Mouse (Mus musculus) heart, adult 11 months (tissue): ENCODE results near the gene Zfp646.
"Not testable (repeated sequence)": the region's sequence is repeated elsewhere in the genome, so short reads cannot be mapped to it uniquely, and the experiment has no call there.

ENCODE experiments used
- DNase-seq: peaks from one replicate; pipeline ENCODE4 v3.0.0; 2022

Zfp646 gene

DNA sequence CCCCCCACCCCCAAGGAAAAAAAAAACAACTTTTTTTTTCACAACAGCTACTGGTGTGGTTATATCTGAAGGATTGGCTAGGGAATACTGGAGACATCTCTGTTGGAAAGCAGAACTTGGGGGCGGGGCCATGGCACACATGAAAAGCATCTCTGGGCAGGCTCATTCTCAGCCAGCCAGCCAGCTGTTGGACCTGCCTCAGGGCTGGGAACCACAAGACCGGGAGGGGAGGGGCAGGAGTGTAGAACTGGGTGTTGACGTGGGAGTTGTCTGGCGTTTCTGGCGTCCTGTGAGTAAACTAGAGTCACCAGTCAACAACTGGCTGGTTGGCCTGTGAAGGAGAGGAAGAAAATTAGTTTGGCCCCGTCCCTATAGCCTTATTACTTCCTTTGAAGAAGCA is 9.9 kb downstream of the Zfp646 start:
- DNase-seq = peak; percentile 99

GRCm38 (mm10) chr7:127886551-127886950 is 10.5 kb downstream of the Zfp646 start:
- peak; percentile 90 for DNase-seq

DNA sequence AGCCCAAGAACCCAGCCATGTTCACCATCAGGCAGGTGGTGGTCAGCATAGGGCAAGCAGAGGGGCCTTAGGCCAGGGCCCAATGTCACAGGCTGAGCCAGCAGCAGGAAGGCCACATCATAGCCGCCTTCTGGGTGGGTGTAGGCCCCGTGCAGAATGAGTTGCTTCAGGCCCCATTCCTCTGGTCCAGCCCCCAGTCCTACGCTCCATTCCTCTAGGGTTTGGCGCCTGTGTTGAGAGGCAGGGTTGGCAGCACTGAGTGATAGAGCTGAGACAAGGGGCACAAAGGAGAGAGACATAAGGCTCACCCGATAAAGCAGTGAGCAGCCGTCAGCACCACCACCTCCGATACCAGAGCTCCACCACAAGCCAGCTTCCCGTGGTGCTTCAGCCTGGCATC is 11.2 kb downstream of the Zfp646 start:
- peak; percentile 91 for DNase-seq

- no peak for DNase-seq
Observed at GRCm38 (mm10) chr7:127887781-127888180, 11.8 kb downstream of the Zfp646 start.

DNA sequence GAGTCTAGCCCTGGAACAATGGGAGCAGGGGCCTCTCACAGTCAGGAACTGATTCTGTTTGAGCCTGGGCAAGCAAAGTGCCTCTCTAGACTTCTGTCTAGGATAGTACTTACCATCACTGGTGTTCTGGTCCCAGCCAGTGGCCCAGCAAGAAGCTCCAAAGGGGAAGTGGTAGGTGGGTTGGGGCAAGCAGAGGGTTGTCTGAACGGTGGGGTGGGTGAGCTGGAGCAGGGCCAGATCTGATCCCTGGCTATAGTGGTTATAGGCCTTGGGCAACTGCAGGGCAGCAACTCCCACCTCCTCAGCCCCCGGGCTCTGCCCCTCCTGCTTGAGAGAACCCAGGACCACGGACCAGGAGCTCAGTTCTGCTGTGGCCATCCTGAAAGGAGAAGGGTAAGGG is 12.8 kb downstream of the Zfp646 start:
- DNase-seq = peak; percentile 85

- DNase-seq = no peak
Observed at GRCm38 (mm10) chr7:127890798-127891197, 14.8 kb downstream of the Zfp646 start, which contains the start of gene Prss53. Prss53 (minus strand) TSS chr7:127890970.

DNA sequence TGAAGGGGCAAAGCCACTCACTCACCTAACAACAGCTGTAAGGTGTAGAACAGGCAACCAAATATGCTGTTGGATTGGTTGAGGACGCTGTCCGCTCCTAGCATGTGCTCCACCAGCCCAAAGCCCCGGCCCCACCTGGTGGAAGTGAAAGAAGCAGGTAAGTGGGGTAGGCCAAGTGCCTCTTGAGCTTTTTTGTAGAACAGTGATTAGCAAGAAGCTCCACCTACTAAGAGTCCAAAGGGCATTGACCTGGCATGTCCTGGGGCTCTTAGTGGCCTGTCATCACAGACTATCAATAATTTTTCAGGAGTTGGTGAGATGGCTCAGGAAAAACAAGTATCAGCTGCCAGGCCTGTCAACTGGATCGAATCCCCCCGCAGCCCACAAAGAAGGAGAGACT is 18.5 kb downstream of the Zfp646 start:
- no peak for DNase-seq

DNA sequence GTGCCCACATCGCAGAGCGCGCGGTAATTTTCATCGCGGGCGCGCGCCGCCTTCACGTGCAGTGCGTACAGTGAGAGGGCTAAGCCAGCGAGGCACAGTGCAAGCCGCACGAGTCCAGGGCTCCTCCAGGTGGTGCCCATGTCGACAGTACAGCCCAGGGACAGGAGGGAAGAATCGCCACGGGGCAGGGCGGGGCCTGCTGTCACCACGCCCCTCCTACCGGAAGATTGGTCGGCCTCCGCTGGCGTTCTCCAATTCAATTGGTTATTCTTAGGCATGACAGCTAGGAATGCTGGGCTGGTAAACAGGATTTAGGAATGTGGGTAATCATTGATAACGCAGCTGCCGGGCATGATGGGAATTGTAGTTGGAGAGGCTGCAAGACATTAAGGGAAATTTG is 19.4 kb downstream of the Zfp646 start, which contains the start of the genes Gm21974 and Vkorc1:
Gm21974 (minus strand) TSS at position 13 of the 400 bp plus-strand sequence.
Vkorc1 (minus strand) TSS at position 176 of the 400 bp plus-strand sequence.
- peak; percentile 100 for DNase-seq

DNA sequence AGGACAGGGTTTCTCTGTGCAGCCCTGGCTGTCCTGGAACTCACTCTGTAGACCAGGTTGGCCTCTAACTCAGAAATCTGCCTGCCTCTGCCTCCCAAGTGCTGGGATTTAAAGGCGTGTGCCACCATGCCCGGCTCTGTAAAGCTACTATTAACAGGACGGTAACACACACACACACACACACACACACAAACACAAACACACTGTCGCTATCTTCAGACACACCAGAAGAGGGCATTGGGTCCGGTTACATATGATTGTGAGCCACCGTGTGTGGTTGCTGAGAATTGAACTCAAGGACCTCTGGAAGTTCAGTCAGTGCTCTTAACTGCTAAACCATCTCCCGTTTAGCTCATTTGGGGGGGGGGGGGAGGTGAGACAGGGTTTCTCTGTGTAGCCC is 19.9 kb downstream of the Zfp646 start:
- not testable (repeated sequence) for DNase-seq

DNA sequence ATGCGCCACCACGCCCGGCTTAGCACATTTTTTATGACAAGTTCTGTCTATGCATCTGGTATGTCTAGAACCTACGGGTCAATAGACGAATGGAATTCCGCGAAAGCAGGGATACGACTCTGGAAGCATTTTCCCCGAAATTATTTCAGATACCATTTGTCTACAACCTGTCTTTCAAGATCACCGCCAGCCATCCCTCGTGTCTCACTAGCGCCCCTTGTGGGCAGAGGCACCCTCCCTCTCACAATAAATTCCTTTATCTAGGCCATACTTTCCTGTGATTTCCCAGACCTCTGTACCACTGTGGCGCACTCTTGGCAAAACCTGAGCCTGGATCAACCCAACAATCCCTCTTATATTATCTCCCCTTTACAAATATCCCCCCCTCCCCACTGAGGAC is 20.4 kb downstream of the Zfp646 start:
- peak; percentile 93 for DNase-seq

DNA sequence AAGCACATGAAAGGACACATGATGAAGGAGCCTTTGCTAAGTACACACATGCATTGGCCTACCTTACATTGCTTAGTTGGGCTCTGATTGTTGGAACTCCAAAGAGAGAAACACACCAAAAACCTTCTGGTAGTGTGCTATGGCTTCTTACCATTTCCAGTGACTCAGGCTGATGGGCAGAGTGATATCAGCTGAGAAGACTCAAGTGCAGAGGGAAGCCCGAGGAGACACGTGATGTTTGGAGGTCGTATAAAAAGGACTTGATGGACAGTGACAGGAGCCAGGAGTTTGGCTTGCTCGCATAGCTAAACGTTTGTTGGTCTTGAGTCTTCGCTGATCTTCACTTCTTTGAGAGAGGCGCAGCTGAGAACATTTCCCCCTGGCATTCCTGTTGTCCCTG is 21.5 kb downstream of the Zfp646 start:
- DNase-seq = no peak

DNA sequence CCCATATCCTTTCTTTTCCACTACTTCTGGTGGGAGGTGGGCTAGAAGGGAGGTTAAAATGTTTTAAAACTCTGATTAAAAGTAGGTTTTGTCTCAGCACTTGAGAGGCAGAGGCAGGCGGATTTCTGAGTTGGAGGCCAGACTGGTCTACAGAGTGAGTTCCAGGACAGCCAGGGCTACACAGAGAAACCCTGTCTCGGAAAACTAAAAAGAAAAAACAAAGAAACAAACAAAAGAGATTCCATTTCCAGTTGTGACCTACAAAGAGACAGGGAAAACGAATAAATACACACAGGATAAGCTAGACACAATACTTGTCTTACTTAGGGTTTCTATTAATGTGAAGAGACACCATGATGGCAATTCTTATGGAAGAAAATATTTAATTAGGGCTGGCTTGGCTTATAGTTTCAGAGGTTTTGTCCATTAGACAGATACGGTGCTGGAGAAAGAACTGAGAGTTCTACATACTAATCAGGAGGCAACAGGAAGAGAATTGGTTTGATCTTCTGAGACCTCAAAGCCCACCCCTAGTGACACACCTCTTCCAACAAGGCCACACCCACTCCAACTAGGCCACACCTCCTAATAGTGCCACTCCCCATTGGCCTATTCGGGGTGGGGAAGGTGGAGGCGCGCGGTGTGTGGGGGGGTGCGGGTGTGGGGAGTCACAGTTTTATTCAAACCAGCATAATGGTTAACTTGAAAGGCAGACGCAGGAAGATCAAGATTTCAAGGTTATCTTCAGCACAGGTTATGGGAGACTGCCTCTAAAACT is 22.3 kb downstream of the Zfp646 start:
- no peak for DNase-seq

DNA sequence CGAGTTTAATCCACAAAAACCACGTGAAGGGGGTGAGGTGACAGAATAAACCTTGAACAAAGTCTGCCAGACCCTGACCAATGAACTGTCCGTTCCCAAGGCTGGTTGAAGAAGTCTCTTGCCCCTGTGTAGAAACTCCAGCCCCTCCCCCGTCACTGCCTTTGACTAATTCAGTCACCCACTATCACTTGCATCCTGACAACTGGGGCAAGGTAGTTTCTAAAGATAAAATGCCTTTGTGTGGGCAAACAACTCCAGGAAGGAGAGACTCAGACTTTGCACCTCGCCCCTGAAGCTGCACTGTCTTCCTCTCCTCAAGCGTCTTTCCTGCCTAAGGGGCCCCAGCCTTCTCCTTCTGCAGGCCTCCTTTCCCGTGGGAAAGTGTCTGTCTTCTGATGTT is 24.0 kb downstream of the Zfp646 start:
- no peak for DNase-seq

DNA sequence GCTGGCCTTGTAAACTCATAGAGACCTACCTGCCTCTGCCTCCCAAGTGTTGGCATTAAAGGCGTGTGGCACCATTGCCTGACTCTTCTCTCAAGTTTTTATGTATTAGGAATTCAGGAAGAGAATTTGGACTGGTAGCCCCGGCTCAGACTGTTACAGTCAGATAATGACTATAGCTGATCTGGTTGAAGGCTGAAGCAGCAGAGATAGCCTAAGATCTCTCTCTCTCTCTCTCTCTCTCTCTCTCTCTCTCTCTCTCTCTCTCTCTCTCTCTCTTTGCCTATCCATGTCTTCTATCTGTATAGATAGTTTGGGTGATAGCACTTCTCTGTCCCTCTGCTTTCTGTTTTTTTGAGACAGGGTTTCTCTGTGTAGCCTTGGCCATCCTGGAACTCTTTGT is 25.8 kb downstream of the Zfp646 start:
- DNase-seq = no peak

- peak; percentile 98 for DNase-seq
Observed at GRCm38 (mm10) chr7:127903971-127904796, 28.2 kb downstream of the Zfp646 start, which contains the start of gene Bckdk. Bckdk (plus strand) TSS chr7:127904082.

DNA sequence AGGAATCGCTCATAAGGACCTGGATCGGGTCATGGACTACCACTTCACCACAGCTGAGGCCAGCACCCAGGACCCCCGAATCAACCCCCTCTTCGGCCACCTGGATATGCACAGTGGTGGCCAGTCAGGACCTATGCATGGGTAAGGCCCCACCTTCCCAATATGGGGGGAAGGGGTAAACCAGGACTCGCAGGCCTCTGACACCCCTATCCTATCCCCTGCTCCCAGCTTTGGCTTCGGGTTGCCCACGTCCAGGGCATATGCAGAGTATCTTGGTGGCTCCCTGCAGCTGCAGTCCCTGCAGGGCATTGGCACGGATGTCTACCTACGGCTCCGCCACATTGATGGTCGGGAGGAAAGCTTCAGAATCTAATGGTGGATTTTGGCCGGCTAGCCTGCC is 31.9 kb downstream of the Zfp646 start:
- DNase-seq = peak; percentile 94

DNA sequence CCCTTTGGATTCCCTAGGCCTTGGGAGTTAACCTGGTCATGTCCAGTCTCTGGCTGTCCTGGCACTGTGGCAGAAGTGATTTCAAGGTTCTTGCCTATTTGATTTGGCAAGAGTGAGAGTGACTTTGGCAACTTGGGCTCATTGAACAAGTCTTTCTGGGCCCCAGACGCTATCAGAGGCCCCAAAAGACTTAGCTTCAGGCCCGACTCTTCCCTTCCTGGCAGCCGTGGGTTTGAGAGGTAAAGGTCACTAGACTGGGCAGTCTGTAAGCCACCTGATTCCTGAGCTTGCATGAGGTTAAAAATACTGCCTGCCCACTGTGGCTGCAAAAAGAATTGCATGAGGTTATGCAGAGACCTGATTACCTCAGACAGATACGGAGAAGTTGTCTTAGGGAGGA is 32.6 kb downstream of the Zfp646 start:
- no peak for DNase-seq

- peak; percentile 99 for DNase-seq
Observed at GRCm38 (mm10) chr7:127912190-127912871, 36.3 kb downstream of the Zfp646 start, which contains the start of gene Kat8. Kat8 (plus strand) TSS chr7:127912516.

- no peak for DNase-seq
Observed at GRCm38 (mm10) chr7:127912938-127913337, 36.9 kb downstream of the Zfp646 start.

- no peak for DNase-seq
Observed at GRCm38 (mm10) chr7:127915293-127915692, 39.3 kb downstream of the Zfp646 start.

DNA sequence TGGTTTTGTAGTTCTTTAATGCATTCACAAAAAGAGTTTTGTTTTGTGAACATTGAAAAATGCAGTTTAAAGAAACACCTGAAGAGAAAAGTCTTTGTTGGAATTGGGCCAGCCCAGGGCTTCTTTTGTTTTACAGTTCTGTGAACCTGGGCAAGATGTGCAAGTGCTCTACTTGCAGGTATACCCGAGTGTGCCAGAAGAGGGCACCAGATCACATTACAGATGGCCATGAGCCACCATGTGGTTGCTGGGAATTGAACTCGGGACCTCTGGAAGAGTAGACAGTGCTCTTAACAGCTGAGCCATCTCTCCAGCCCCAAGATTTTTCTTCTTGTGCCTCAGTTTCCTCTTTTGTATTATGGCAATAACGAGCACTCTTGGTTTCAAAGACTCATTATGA is 42.2 kb downstream of the Zfp646 start:
- no peak for DNase-seq

DNA sequence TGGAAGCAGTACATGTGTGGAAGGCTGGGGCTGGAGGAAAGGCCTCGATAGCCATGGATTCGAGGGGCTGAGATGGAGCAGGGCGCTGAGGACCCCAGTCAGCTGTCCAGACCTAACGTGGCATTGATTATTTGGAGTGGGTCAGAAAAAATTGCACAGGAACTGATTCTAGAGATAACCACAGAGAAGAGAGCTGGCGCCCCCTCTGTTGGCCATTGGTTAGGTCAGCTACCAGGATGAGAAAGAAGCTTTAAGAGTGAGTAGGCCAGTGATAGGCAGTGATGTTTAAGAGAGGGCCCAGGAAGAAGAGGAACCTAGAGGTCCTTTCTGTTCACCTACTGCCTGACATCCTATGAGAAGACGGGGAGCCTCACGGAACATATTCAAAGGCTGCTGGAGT is 43.3 kb downstream of the Zfp646 start:
- no peak for DNase-seq

- no peak for DNase-seq
Observed at GRCm38 (mm10) chr7:127921516-127921915, 45.5 kb downstream of the Zfp646 start.
